In genomic region chr1:87174006-87174955, GRCm38 (mm10) we compare ENCODE assay signal across 9 mouse cellular contexts. TPM values are rescaled to one million over a fixed set of nuclear protein-coding genes. Genes with fewer than 3 reads are reported as not detected.
A peak's percentile ranks its signal among the peaks of the same experiment; 100 is the strongest.
DNase-seq lines count a peak whose midpoint lies in the region; ATAC-seq and TF ChIP-seq lines count a peak whose summit lies in the region.
"Had no signal": no experiment of that assay in that cellular context is flagged by ENCODE, and none has a peak within 500 bp of the region (broad histone marks: within the 10 kb centered on the region; RNA-seq: fewer than 3 reads in every experiment).

No protein-coding gene starts in this region.

- H3K4me3 ChIP-seq in midbrain, embryonic 12.5 days, result no peak overlapping the region
- no peak overlapping the region for H3K4me3 ChIP-seq in midbrain, embryonic 15.5 days
- no peak overlapping the region for H3K4me3 ChIP-seq in stomach, postnatal 0 days (ENCODE audit: low read depth, low read length)

- ATAC-seq in midbrain, embryonic 12.5 days (ENCODE audit: low FRiP score, low read depth), result peak; percentile 21; the same call in 1 of the 2 replicates
- ATAC-seq in midbrain, embryonic 15.5 days (replicated peaks), result no peak
- peak; percentile 82 for ATAC-seq in megakaryocyte progenitor cell, adult 5-6 weeks (replicated peaks; ENCODE audit: poor library complexity)
- ATAC-seq in stomach, postnatal 0 days (ENCODE audit: low FRiP score, low TSS enrichment), result 0 out of 2 replicates have a peak, but pooled peaks have one; percentile 41

- H3K4me1 ChIP-seq in midbrain, embryonic 12.5 days, result peaks cover 29% of the 10 kb centered on the region
- peaks cover 36% of the 10 kb centered on the region for H3K4me1 ChIP-seq in midbrain, embryonic 15.5 days
- no peaks in the 10 kb centered on the region for H3K4me1 ChIP-seq in stomach, postnatal 0 days (replicated peaks; ENCODE audit: control insufficient read depth, insufficient read depth)

- no peak overlapping the region for H3K4me2 ChIP-seq in midbrain, embryonic 12.5 days (replicated peaks)
- no peak overlapping the region for H3K4me2 ChIP-seq in midbrain, embryonic 15.5 days
- H3K4me2 ChIP-seq in stomach, postnatal 0 days (replicated peaks; ENCODE audit: low read depth), result no peak overlapping the region

- peaks cover 34% of the 10 kb centered on the region for H3K27me3 ChIP-seq in midbrain, embryonic 12.5 days
- H3K27me3 ChIP-seq in midbrain, embryonic 15.5 days (replicated peaks), result no peaks in the 10 kb centered on the region; the same call in 1 of the 2 replicates
- no peaks in the 10 kb centered on the region for H3K27me3 ChIP-seq in stomach, postnatal 0 days (ENCODE audit: control insufficient read depth, insufficient read depth, low read length)

- intact Hi-C loops in left cerebral cortex, postnatal 36 days (cut with DNase I), result no loop called here

- peak; percentile 83 for TF ChIP-seq CTCF in stomach, postnatal 0 days (IDR thresholded peaks at IDR 0.05; ENCODE audit: low read depth)

- H3K9ac ChIP-seq in midbrain, embryonic 12.5 days (replicated peaks), result no peak overlapping the region
- no peak overlapping the region for H3K9ac ChIP-seq in midbrain, embryonic 15.5 days
- no peak overlapping the region for H3K9ac ChIP-seq in stomach, postnatal 0 days (ENCODE audit: low read length)

- no peak for TF ChIP-seq EP300 in stomach, postnatal 0 days (optimal IDR thresholded peaks at IDR 0.05)

- no peaks in the 10 kb centered on the region for H3K36me3 ChIP-seq in midbrain, embryonic 12.5 days
- no peaks in the 10 kb centered on the region for H3K36me3 ChIP-seq in midbrain, embryonic 15.5 days (replicated peaks)
- no peaks in the 10 kb centered on the region for H3K36me3 ChIP-seq in stomach, postnatal 0 days (ENCODE audit: control insufficient read depth, insufficient read depth, low read length)

- H3K9me3 ChIP-seq in midbrain, embryonic 12.5 days, result no peaks in the 10 kb centered on the region
- H3K9me3 ChIP-seq in midbrain, embryonic 15.5 days, result no peaks in the 10 kb centered on the region
- H3K9me3 ChIP-seq in stomach, postnatal 0 days (ENCODE audit: control insufficient read depth, low read length), result no peaks in the 10 kb centered on the region

- 27% methylated on average over 28 of the region's 28 CpGs for WGBS in midbrain, embryonic 12.5 days
- WGBS in midbrain, embryonic 15.5 days, result 23% methylated on average over 28 of the region's 28 CpGs
- WGBS in stomach, postnatal 0 days, result 31% methylated on average over 28 of the region's 28 CpGs

- DNase-seq in cerebellum, adult 8-10 months, result peak; percentile 43
- peak; percentile 43 to 45 for DNase-seq in frontal cortex, postnatal 36 days (ENCODE audit: low spot score in 2 of 2)
- peak; percentile 76 for DNase-seq in induced T-regulatory cell, adult 2 months (ENCODE audit: low read depth)
- peak; percentile 43 to 50 for DNase-seq in left cerebral cortex, postnatal 36 days (ENCODE audit: low spot score in 2 of 2)
- peak; percentile 71 for DNase-seq in stomach, postnatal 0 days (ENCODE audit: low spot score)

- no peak overlapping the region for H3K27ac ChIP-seq in midbrain, embryonic 12.5 days (replicated peaks)
- no peak overlapping the region for H3K27ac ChIP-seq in midbrain, embryonic 15.5 days
- no peak overlapping the region for H3K27ac ChIP-seq in stomach, postnatal 0 days (replicated peaks)

RNA-seq across cellular contexts. Expression of gene Prss56, which starts 8.8 kb away (rescaled TPM):
- polyA plus RNA-seq in midbrain, embryonic 12.5 days (2016; fragmentation: Nextera tagmentation; extraction: Ambion mirVana), result 0.08 and 0.17 TPM in 2 replicates
- 0.13 TPM in 1 of 2 replicates, not detected in the other for polyA plus RNA-seq in midbrain, embryonic 15.5 days (2015; fragmentation: Nextera tagmentation; extraction: Ambion mirVana)
- under 1 TPM; 0.88 to 0.89 TPM for total RNA-seq in left cerebral cortex, postnatal 36 days (2021)
- not detected in 2 replicates for total RNA-seq in megakaryocyte progenitor cell, adult 5-6 weeks (2015)
- total RNA-seq in megakaryocyte progenitor cell, adult 5-6 weeks (2017), result not detected in 2 replicates
- 0.04 TPM in 1 of 2 replicates, not detected in the other for polyA plus RNA-seq in stomach, postnatal 0 days (2015; fragmentation: Nextera tagmentation; extraction: Ambion mirVana)
- total RNA-seq: neutrophil, adult 5-6 weeks had no signal

RNA-seq across cellular contexts. Expression of gene Chrnd, which starts 16.1 kb away (rescaled TPM):
- polyA plus RNA-seq in midbrain, embryonic 12.5 days (2016; fragmentation: Nextera tagmentation; extraction: Ambion mirVana), result not detected in 2 replicates
- not detected in 2 replicates for polyA plus RNA-seq in midbrain, embryonic 15.5 days (2015; fragmentation: Nextera tagmentation; extraction: Ambion mirVana)
- total RNA-seq in left cerebral cortex, postnatal 36 days (2021), result not detected
- not detected in 2 replicates for total RNA-seq in megakaryocyte progenitor cell, adult 5-6 weeks (2015)
- not detected in 2 replicates for total RNA-seq in megakaryocyte progenitor cell, adult 5-6 weeks (2017)
- polyA plus RNA-seq in stomach, postnatal 0 days (2015; fragmentation: Nextera tagmentation; extraction: Ambion mirVana), result 0.04 and 0.08 TPM in 2 replicates
- total RNA-seq: neutrophil, adult 5-6 weeks had no signal

RNA-seq across cellular contexts. Expression of gene Ecel1, which starts 18.0 kb away (rescaled TPM):
- polyA plus RNA-seq in midbrain, embryonic 12.5 days (2016; fragmentation: Nextera tagmentation; extraction: Ambion mirVana), result 7.5 and 8.8 TPM in 2 replicates
- 22.3 and 23.3 TPM in 2 replicates for polyA plus RNA-seq in midbrain, embryonic 15.5 days (2015; fragmentation: Nextera tagmentation; extraction: Ambion mirVana)
- 10 to 100 TPM in 1 of 2 experiments, 1 to 10 TPM in 1; 5.8 to 12.6 TPM for total RNA-seq in left cerebral cortex, postnatal 36 days (2021)
- not detected in 2 replicates for total RNA-seq in megakaryocyte progenitor cell, adult 5-6 weeks (2015)
- total RNA-seq in megakaryocyte progenitor cell, adult 5-6 weeks (2017), result not detected in 2 replicates
- polyA plus RNA-seq in stomach, postnatal 0 days (2015; fragmentation: Nextera tagmentation; extraction: Ambion mirVana), result 2.2 and 2.3 TPM in 2 replicates
- total RNA-seq: neutrophil, adult 5-6 weeks had no signal

RNA-seq across cellular contexts. Expression of gene Chrng, which starts 30.2 kb away (rescaled TPM):
- not detected in 2 replicates for polyA plus RNA-seq in midbrain, embryonic 12.5 days (2016; fragmentation: Nextera tagmentation; extraction: Ambion mirVana)
- polyA plus RNA-seq in midbrain, embryonic 15.5 days (2015; fragmentation: Nextera tagmentation; extraction: Ambion mirVana), result not detected in 2 replicates
- not detected for total RNA-seq in left cerebral cortex, postnatal 36 days (2021)
- not detected in 2 replicates for total RNA-seq in megakaryocyte progenitor cell, adult 5-6 weeks (2015)
- total RNA-seq in megakaryocyte progenitor cell, adult 5-6 weeks (2017), result not detected in 2 replicates
- polyA plus RNA-seq in stomach, postnatal 0 days (2015; fragmentation: Nextera tagmentation; extraction: Ambion mirVana), result 0.36 and 0.38 TPM in 2 replicates
- total RNA-seq: neutrophil, adult 5-6 weeks had no signal

RNA-seq across cellular contexts. Expression of gene Eif4e2, which starts 39.4 kb away (rescaled TPM):
- polyA plus RNA-seq in midbrain, embryonic 12.5 days (2016; fragmentation: Nextera tagmentation; extraction: Ambion mirVana), result 147 and 148 TPM in 2 replicates
- 91.7 and 95.4 TPM in 2 replicates for polyA plus RNA-seq in midbrain, embryonic 15.5 days (2015; fragmentation: Nextera tagmentation; extraction: Ambion mirVana)
- 10 to 100 TPM; 55.5 to 63.1 TPM for total RNA-seq in left cerebral cortex, postnatal 36 days (2021)
- 79.1 and 84.7 TPM in 2 replicates for total RNA-seq in megakaryocyte progenitor cell, adult 5-6 weeks (2015)
- 160 and 176 TPM in 2 replicates for total RNA-seq in megakaryocyte progenitor cell, adult 5-6 weeks (2017)
- polyA plus RNA-seq in stomach, postnatal 0 days (2015; fragmentation: Nextera tagmentation; extraction: Ambion mirVana), result 128 and 135 TPM in 2 replicates
